Mouse (Mus musculus): ENCODE measurements at regions not wholly inside any gene's neighbourhood (a gene's known extent, or its start where the extent isn't known, plus 50 kb on each side); places are given as distances from the start of the nearest gene placed in this dataset.

GRCm38 (mm10) chr12:71429561-71430200, 120.0 kb downstream of the Dact1 start:
- DNase-seq: no peak

- DNase-seq: no peak
Measured at GRCm38 (mm10) chr12:71430331-71430730, 120.6 kb downstream of the Dact1 start.

GRCm38 (mm10) chr12:71431116-71431515, 121.4 kb downstream of the Dact1 start:
- no peak for DNase-seq

GRCm38 (mm10) chr12:71433549-71434200, 124.0 kb downstream of the Dact1 start:
- DNase-seq: no peak

GRCm38 (mm10) chr12:71438254-71438653, 128.6 kb downstream of the Dact1 start:
- peak; percentile 26 for DNase-seq

GRCm38 (mm10) chr12:71440863-71441262, 131.2 kb downstream of the Dact1 start:
- DNase-seq: no peak

GRCm38 (mm10) chr12:71441272-71441671, 131.6 kb downstream of the Dact1 start:
- DNase-seq: no peak

- no peak for DNase-seq
Measured at GRCm38 (mm10) chr12:71446177-71446891, 136.7 kb downstream of the Dact1 start.

GRCm38 (mm10) chr12:71446892-71447268, 137.2 kb downstream of the Dact1 start:
- DNase-seq: no peak

- DNase-seq: no peak
Measured at GRCm38 (mm10) chr12:71449032-71449431, 139.3 kb downstream of the Dact1 start.

GRCm38 (mm10) chr12:71450128-71450527, 140.4 kb downstream of the Dact1 start:
- no peak for DNase-seq

GRCm38 (mm10) chr12:71450680-71451463, 141.2 kb downstream of the Dact1 start:
- no peak for DNase-seq

GRCm38 (mm10) chr12:71456900-71457299, 147.2 kb downstream of the Dact1 start:
- no peak for DNase-seq

GRCm38 (mm10) chr12:71458559-71459176, 149.0 kb downstream of the Dact1 start:
- no peak for DNase-seq

- DNase-seq: no peak
Measured at GRCm38 (mm10) chr12:71460643-71461042, 151.0 kb downstream of the Dact1 start.

- DNase-seq: no peak
Measured at GRCm38 (mm10) chr12:71467820-71468219, 158.1 kb downstream of the Dact1 start.

GRCm38 (mm10) chr12:71468324-71468723, 158.6 kb downstream of the Dact1 start:
- no peak for DNase-seq

- DNase-seq: no peak
Measured at GRCm38 (mm10) chr12:71470983-71471715, 161.5 kb downstream of the Dact1 start.

GRCm38 (mm10) chr12:71471720-71472119, 162.0 kb downstream of the Dact1 start:
- no peak for DNase-seq

GRCm38 (mm10) chr12:71476238-71476637, 166.6 kb downstream of the Dact1 start:
- DNase-seq: no peak

- DNase-seq: no peak
Measured at GRCm38 (mm10) chr12:71477691-71478090, 168.0 kb downstream of the Dact1 start.
